Mouse (Mus musculus): ENCODE measurements around the gene Spef1. TPM values are rescaled to one million over a fixed set of nuclear protein-coding genes. Genes with fewer than 3 reads are reported as not detected.

The Spef1 gene
- total RNA-seq, 4 experiments from 2014 or later: 4.4 to 6.2 (median 4.9) TPM

- no peak for DNase-seq (ENCODE audit: low spot score)
Measured at GRCm38 (mm10) chr2:131206778-131207177, 19.7 kb upstream of the Spef1 start, which contains the start of gene Ap5s1. Gene Ap5s1 (plus strand): TSS chr2:131207078.

GRCm38 (mm10) chr2:131205521-131206182 is 18.6 kb upstream of the Spef1 start:
- DNase-seq (ENCODE audit: low spot score): no peak

GRCm38 (mm10) chr2:131204410-131204981 is 17.4 kb upstream of the Spef1 start:
- DNase-seq (ENCODE audit: low spot score): peak; percentile 98

GRCm38 (mm10) chr2:131203816-131204409 is 16.8 kb upstream of the Spef1 start:
- DNase-seq (ENCODE audit: low spot score): no peak

- DNase-seq (ENCODE audit: low spot score): no peak
Measured at GRCm38 (mm10) chr2:131201262-131201661, 14.2 kb upstream of the Spef1 start.

GRCm38 (mm10) chr2:131200710-131201109 is 13.6 kb upstream of the Spef1 start:
- DNase-seq (ENCODE audit: low spot score): no peak

GRCm38 (mm10) chr2:131196606-131197316 is 9.7 kb upstream of the Spef1 start:
- no peak for DNase-seq (ENCODE audit: low spot score)

GRCm38 (mm10) chr2:131191005-131191390 is 3.9 kb upstream of the Spef1 start:
- DNase-seq (ENCODE audit: low spot score): no peak

- no peak for DNase-seq (ENCODE audit: low spot score)
Measured at GRCm38 (mm10) chr2:131190344-131191004, 3.4 kb upstream of the Spef1 start.

- DNase-seq (ENCODE audit: low spot score): no peak
Measured at GRCm38 (mm10) chr2:131189521-131190309, 2.6 kb upstream of the Spef1 start.

- no peak for DNase-seq (ENCODE audit: low spot score)
Measured at GRCm38 (mm10) chr2:131188311-131188710, 1.2 kb upstream of the Spef1 start.

- no peak for DNase-seq (ENCODE audit: low spot score)
Measured at GRCm38 (mm10) chr2:131187602-131187922, 480 bp upstream of the Spef1 start.

GRCm38 (mm10) chr2:131186343-131186742 is 739 bp downstream of the Spef1 start:
- no peak for DNase-seq (ENCODE audit: low spot score)

- DNase-seq (ENCODE audit: low spot score): peak; percentile 74
Measured at GRCm38 (mm10) chr2:131179990-131180587, 7.0 kb downstream of the Spef1 start, which contains the start of gene Cenpb. Gene Cenpb (minus strand): TSS chr2:131180067.

GRCm38 (mm10) chr2:131179246-131179886 is 7.7 kb downstream of the Spef1 start:
- peak; percentile 46 for DNase-seq (ENCODE audit: low spot score)

- DNase-seq (ENCODE audit: low spot score): no peak
Measured at GRCm38 (mm10) chr2:131178828-131179245, 8.2 kb downstream of the Spef1 start.

GRCm38 (mm10) chr2:131177932-131178331 is 9.2 kb downstream of the Spef1 start:
- DNase-seq (ENCODE audit: low spot score): no peak

- no peak for DNase-seq (ENCODE audit: low spot score)
Measured at GRCm38 (mm10) chr2:131176491-131176890, 10.6 kb downstream of the Spef1 start.

GRCm38 (mm10) chr2:131175945-131176309 is 11.2 kb downstream of the Spef1 start:
- no peak for DNase-seq (ENCODE audit: low spot score)

- DNase-seq (ENCODE audit: low spot score): no peak
Measured at GRCm38 (mm10) chr2:131175286-131175944, 11.7 kb downstream of the Spef1 start.

Measured in heart, adult 8-10 months (tissue).